ENCODE assay signal across 7 mouse cellular contexts in the genomic region with DNA sequence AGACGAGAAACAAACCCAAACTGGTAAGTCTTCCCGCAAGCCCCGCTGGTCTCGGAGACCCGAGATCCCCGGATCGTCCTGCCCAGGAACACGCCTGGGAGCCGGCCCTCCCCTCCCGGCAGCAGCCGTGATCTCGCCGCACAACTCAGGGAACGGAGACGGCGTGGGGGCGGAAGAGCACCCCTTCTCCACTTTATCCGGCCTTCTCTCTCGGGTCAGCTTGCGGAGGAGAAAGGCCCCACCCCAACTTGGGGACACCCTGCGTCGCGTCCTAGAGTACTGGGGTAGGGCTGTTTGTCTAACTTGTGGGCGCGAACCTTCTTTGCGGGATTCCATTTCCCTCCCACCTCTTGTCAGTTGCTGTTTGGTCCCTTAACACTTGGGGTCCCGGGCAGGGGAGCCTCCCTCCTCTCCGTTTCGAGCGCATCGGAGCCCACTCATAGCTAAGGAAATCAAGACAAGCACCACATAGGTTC. TPM values are rescaled to one million over a fixed set of nuclear protein-coding genes. Genes with fewer than 3 reads are reported as not detected.
A peak's percentile ranks its signal among the peaks of the same experiment; 100 is the strongest.
DNase-seq lines count a peak whose midpoint lies in the region; ATAC-seq lines count a peak whose summit lies in the region.

No protein-coding gene starts in this region.

- peak; percentile 4; the same call in 1 of the 2 replicates for ATAC-seq in common myeloid progenitor, adult 5-6 weeks (replicated peaks; ENCODE audit: low read depth, poor library complexity, severe bottlenecking)
- peak; percentile 78; the same call in 1 of the 2 replicates for ATAC-seq in kidney, embryonic 16.5 days (ENCODE audit: low FRiP score, low TSS enrichment)

- 0 out of 2 replicates have a peak overlapping the region, but pooled peaks have one; percentile 6 for H3K27ac ChIP-seq in kidney, embryonic 16.5 days (ENCODE audit: low read length)

- 26% methylated on average over 28 of the region's 31 CpGs for WGBS in kidney, embryonic 16.5 days

- peak overlapping the region; percentile 64 for H3K9ac ChIP-seq in kidney, embryonic 16.5 days (replicated peaks; ENCODE audit: low read length)

- no peaks in the 10 kb centered on the region for H3K36me3 ChIP-seq in kidney, embryonic 16.5 days (ENCODE audit: insufficient read depth, low read length)

- H3K9me3 ChIP-seq in kidney, embryonic 16.5 days (ENCODE audit: low read length), result no peaks in the 10 kb centered on the region

- peak; percentile 28 for DNase-seq in ovary, postnatal 36 days (ENCODE audit: low spot score)
- DNase-seq in ovary, postnatal 10 days (ENCODE audit: low spot score), result no peak
- DNase-seq in gastrocnemius, postnatal 4 days (ENCODE audit: low spot score in 2 of 2), result peak; percentile 20 to 22
- peak; percentile 19 for DNase-seq in lung, postnatal 10 days
- DNase-seq in right cerebral cortex, postnatal 4 days, result peak; percentile 22

- H3K4me3 ChIP-seq in kidney, embryonic 16.5 days (ENCODE audit: low read length), result peak overlapping the region; percentile 61

- H3K4me1 ChIP-seq in kidney, embryonic 16.5 days (ENCODE audit: insufficient read depth, low read length), result no peaks in the 10 kb centered on the region

- no peaks in the 10 kb centered on the region for H3K27me3 ChIP-seq in kidney, embryonic 16.5 days (ENCODE audit: insufficient read depth, low read length)

- H3K4me2 ChIP-seq in kidney, embryonic 16.5 days (replicated peaks; ENCODE audit: low read depth, low read length), result peak overlapping the region; percentile 54

RNA-seq across cellular contexts. Expression of a gene that starts 0.6 kb away (rescaled TPM):
- total RNA-seq in common myeloid progenitor, adult 5-6 weeks (2017), result 6.3 and 6.9 TPM in 2 replicates
- 10 to 100 TPM; 11.7 to 12.7 TPM for total RNA-seq in gastrocnemius, postnatal 4 days (2021)
- 4.4 and 5.2 TPM in 2 replicates for polyA plus RNA-seq in kidney, embryonic 16.5 days (2015; fragmentation: Nextera tagmentation; extraction: Ambion mirVana)
